Comparison of ENCODE assay signal across 8 mouse cellular contexts in the genomic region with DNA sequence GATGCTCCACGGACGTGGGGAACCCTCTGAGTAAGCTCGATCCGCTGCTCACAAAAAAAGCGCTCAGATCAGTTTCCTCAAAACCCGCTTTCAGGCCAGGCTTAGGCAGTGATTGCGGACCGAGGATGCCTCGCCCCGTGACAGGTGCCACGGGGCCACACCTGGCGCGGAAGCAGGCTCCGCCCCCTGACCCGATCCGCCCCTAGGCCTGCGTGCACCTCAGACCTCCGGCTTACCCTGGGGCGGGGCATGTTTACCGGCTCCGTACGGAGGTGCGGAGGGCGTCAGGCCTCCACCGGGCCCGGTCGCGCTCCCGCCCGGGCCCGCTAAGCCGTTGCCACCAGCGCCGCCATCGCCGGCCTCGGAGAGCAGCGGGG. TPM values are rescaled to one million over a fixed set of nuclear protein-coding genes. Genes with fewer than 3 reads are reported as not detected.
DNase-seq lines count a peak whose midpoint lies in the region; ATAC-seq and TF ChIP-seq lines count a peak whose summit lies in the region.

No protein-coding gene starts in this region.

- H3K36me3 ChIP-seq in heart, postnatal 0 days (replicated peaks; ENCODE audit: control insufficient read depth, insufficient read depth, low read length) = peaks cover 33% of the 10 kb centered on the region
- H3K36me3 ChIP-seq in midbrain, embryonic 15.5 days (replicated peaks) = peaks cover 19% of the 10 kb centered on the region

- H3K9ac ChIP-seq in heart, postnatal 0 days (replicated peaks; ENCODE audit: low read depth, low read length) = peak overlapping the region; percentile 87
- peak overlapping the region; percentile 93 for H3K9ac ChIP-seq in midbrain, embryonic 15.5 days

- peaks cover 13% of the 10 kb centered on the region for H3K4me1 ChIP-seq in heart, postnatal 0 days (ENCODE audit: control insufficient read depth, insufficient read depth)
- peaks cover 42% of the 10 kb centered on the region for H3K4me1 ChIP-seq in midbrain, embryonic 15.5 days

- peak overlapping the region; percentile 81 for H3K4me3 ChIP-seq in heart, postnatal 0 days (ENCODE audit: low read depth, low read length)
- H3K4me3 ChIP-seq in midbrain, embryonic 15.5 days = peak overlapping the region; percentile 88

- WGBS in heart, postnatal 0 days = under 1% methylated on average over 26 of the region's 38 CpGs
- WGBS in midbrain, embryonic 15.5 days = under 1% methylated on average over 38 of the region's 38 CpGs

- TF ChIP-seq EP300 in heart, postnatal 0 days (IDR thresholded peaks at IDR 0.05; ENCODE audit: low read depth) = no peak

- peak overlapping the region; percentile 86 for H3K27ac ChIP-seq in heart, postnatal 0 days (ENCODE audit: low read depth)
- peak overlapping the region; percentile 82 for H3K27ac ChIP-seq in midbrain, embryonic 15.5 days

- peak; percentile 51 for ATAC-seq in frontal cortex, adult (ENCODE audit: low TSS enrichment)
- ATAC-seq in heart, postnatal 0 days (ENCODE audit: insufficient read depth, low read depth) = peak; percentile 4; the same call in 1 of the 2 replicates
- ATAC-seq in midbrain, embryonic 15.5 days (replicated peaks) = peak; percentile 60

- H3K4me2 ChIP-seq in heart, postnatal 0 days (ENCODE audit: low read depth, low read length) = peak overlapping the region; percentile 72
- peak overlapping the region; percentile 78 for H3K4me2 ChIP-seq in midbrain, embryonic 15.5 days

- no peak for TF ChIP-seq CTCF in heart, postnatal 0 days (IDR thresholded peaks at IDR 0.05; ENCODE audit: low read depth)

- DNase-seq in frontal cortex, postnatal 14 days (ENCODE audit: low spot score in 2 of 2) = no peak
- peak; percentile 27 for DNase-seq in 3T3-L1 (ENCODE audit: low read depth, low spot score)
- DNase-seq in ZHBTc4 (ENCODE audit: low read depth, low spot score) = peak; percentile 78
- no peak for DNase-seq in heart, postnatal 0 days (ENCODE audit: low spot score)
- DNase-seq in liver = peak; percentile 85
- DNase-seq in thymus, postnatal 10 days (ENCODE audit: low spot score in 2 of 2) = peak; percentile 61 to 74

- no peaks in the 10 kb centered on the region for H3K27me3 ChIP-seq in heart, postnatal 0 days (ENCODE audit: control insufficient read depth, insufficient read depth, low read length)
- no peaks in the 10 kb centered on the region for H3K27me3 ChIP-seq in midbrain, embryonic 15.5 days (replicated peaks)

- H3K9me3 ChIP-seq in heart, postnatal 0 days (replicated peaks; ENCODE audit: control insufficient read depth, low read length) = no peaks in the 10 kb centered on the region
- no peaks in the 10 kb centered on the region for H3K9me3 ChIP-seq in midbrain, embryonic 15.5 days

RNA-seq across cellular contexts. Expression of a gene that starts 0.3 kb away (rescaled TPM):
- 16.6 and 39.0 TPM in 2 replicates for total RNA-seq in heart, postnatal 0 days (2014; rRNA removed; ENCODE audit: low replicate concordance)
- polyA plus RNA-seq in heart, postnatal 0 days (2015; fragmentation: Nextera tagmentation; extraction: Ambion mirVana) = 20.4 and 24.8 TPM in 2 replicates
- 101 and 111 TPM in 2 replicates for polyA plus RNA-seq in midbrain, embryonic 15.5 days (2015; fragmentation: Nextera tagmentation; extraction: Ambion mirVana)

RNA-seq across cellular contexts. Expression of a gene that starts 0.5 kb away (rescaled TPM):
- 15.7 and 22.3 TPM in 2 replicates for total RNA-seq in heart, postnatal 0 days (2014; rRNA removed; ENCODE audit: low replicate concordance)
- polyA plus RNA-seq in heart, postnatal 0 days (2015; fragmentation: Nextera tagmentation; extraction: Ambion mirVana) = 20.5 and 22.2 TPM in 2 replicates
- polyA plus RNA-seq in midbrain, embryonic 15.5 days (2015; fragmentation: Nextera tagmentation; extraction: Ambion mirVana) = 20.3 and 21.3 TPM in 2 replicates

RNA-seq across cellular contexts. Expression of a gene that starts 5.6 kb away (rescaled TPM):
- total RNA-seq in heart, postnatal 0 days (2014; rRNA removed; ENCODE audit: low replicate concordance) = 44.3 and 52.7 TPM in 2 replicates
- 70.3 and 77.2 TPM in 2 replicates for polyA plus RNA-seq in heart, postnatal 0 days (2015; fragmentation: Nextera tagmentation; extraction: Ambion mirVana)
- 190 and 191 TPM in 2 replicates for polyA plus RNA-seq in midbrain, embryonic 15.5 days (2015; fragmentation: Nextera tagmentation; extraction: Ambion mirVana)

RNA-seq across cellular contexts. Expression of a gene that starts 5.7 kb away (rescaled TPM):
- 81.8 and 106 TPM in 2 replicates for total RNA-seq in heart, postnatal 0 days (2014; rRNA removed; ENCODE audit: low replicate concordance)
- polyA plus RNA-seq in heart, postnatal 0 days (2015; fragmentation: Nextera tagmentation; extraction: Ambion mirVana) = 93.3 and 96.6 TPM in 2 replicates
- 104 and 116 TPM in 2 replicates for polyA plus RNA-seq in midbrain, embryonic 15.5 days (2015; fragmentation: Nextera tagmentation; extraction: Ambion mirVana)

RNA-seq across cellular contexts. Expression of a gene that starts 14.0 kb away (rescaled TPM):
- total RNA-seq in heart, postnatal 0 days (2014; rRNA removed; ENCODE audit: low replicate concordance) = 17.5 TPM in 1 of 2 replicates, not detected in the other
- polyA plus RNA-seq in heart, postnatal 0 days (2015; fragmentation: Nextera tagmentation; extraction: Ambion mirVana) = not detected in 2 replicates
- polyA plus RNA-seq in midbrain, embryonic 15.5 days (2015; fragmentation: Nextera tagmentation; extraction: Ambion mirVana) = not detected in 2 replicates

Comparison
In these comparisons a context has a peak if more than half of its experiments do, and no peak if none do; other contexts are left out.
1. ATAC-seq: peak in every context shown above with its lines; median percentile 60 in midbrain, embryonic 15.5 days; 51 in frontal cortex, adult; 4 in heart, postnatal 0 days.
2. DNase-seq: peak in 3T3-L1 (single experiment), ZHBTc4 (single experiment), liver (single experiment) and thymus, postnatal 10 days (2 of 2); none in frontal cortex, postnatal 14 days (0 of 2) and heart, postnatal 0 days (single experiment).